Mouse (Mus musculus) brain, embryonic 14.5 days (tissue): Measurements from ENCODE around the gene Gmpr.
"Not testable (repeated sequence)": the region's sequence is repeated elsewhere in the genome, so short reads cannot be mapped to it uniquely, and the experiment has no call there.

ENCODE experiments used
- CTCF ChIP-seq: fragments of 200-500 bp; IDR thresholded peaks from 2 replicates; pipeline ENCODE4 v1.5.1; 2012; ENCODE audit warnings: inconsistent platforms, mild to moderate bottlenecking, moderate library complexity, borderline replicate concordance; ENCODE audit not compliant: insufficient read depth, insufficient read length; ENCODE audit errors: extremely low read depth
- POLR2A ChIP-seq: fragments of 200-500 bp; IDR thresholded peaks from 2 replicates; pipeline ENCODE4 v1.6.1; 2012; ENCODE audit warnings: mild to moderate bottlenecking, inconsistent platforms, borderline replicate concordance; ENCODE audit not compliant: poor library complexity, insufficient read depth, insufficient read length, severe bottlenecking; ENCODE audit errors: extremely low read depth

GRCm38 (mm10) chr13:45483949-45484348 lies 23.3 kb upstream of the Gmpr start:
- TF ChIP-seq CTCF, POLR2A: not testable (repeated sequence)
